ENCODE assay signal across 28 mouse cellular contexts in genomic region chr11:89408774-89409173, GRCm38 (mm10).
DNase-seq lines count a peak whose midpoint lies in the region; ATAC-seq and TF ChIP-seq lines count a peak whose summit lies in the region.
"Had no signal": no experiment of that assay in that cellular context is flagged by ENCODE, and none has a peak within 500 bp of the region (broad histone marks: within the 10 kb centered on the region; RNA-seq: fewer than 3 reads in every experiment).

No protein-coding gene starts in this region.

- 69% methylated on average over 6 of the region's 6 CpGs for WGBS in embryonic facial prominence, embryonic 11.5 days
- WGBS in embryonic facial prominence, embryonic 10.5 days: 83% methylated on average over 6 of the region's 6 CpGs
- 62% methylated on average over 6 of the region's 6 CpGs for WGBS in lung, embryonic 14.5 days
- 43% methylated on average over 6 of the region's 6 CpGs for WGBS in limb, embryonic 13.5 days
- 52% methylated on average over 6 of the region's 6 CpGs for WGBS in stomach, embryonic 16.5 days
- 83% methylated on average over 6 of the region's 6 CpGs for WGBS in heart, embryonic 11.5 days (ENCODE audit: insufficient replicate concordance)
- 92% methylated on average over 6 of the region's 6 CpGs for WGBS in hindbrain, postnatal 0 days

- no peak overlapping the region for H3K4me2 ChIP-seq in embryonic facial prominence, embryonic 11.5 days (ENCODE audit: low read depth, low read length)
- no peak overlapping the region for H3K4me2 ChIP-seq in lung, embryonic 14.5 days
- H3K4me2 ChIP-seq in limb, embryonic 13.5 days (replicated peaks): no peak overlapping the region
- H3K4me2 ChIP-seq in stomach, embryonic 16.5 days (ENCODE audit: low read depth, low read length): no peak overlapping the region
- no peak overlapping the region for H3K4me2 ChIP-seq in heart, embryonic 11.5 days
- no peak overlapping the region for H3K4me2 ChIP-seq in hindbrain, postnatal 0 days (ENCODE audit: low read depth, low read length)
- H3K4me2 ChIP-seq: embryonic facial prominence, embryonic 15.5 days; forebrain, embryonic 13.5 days; liver, embryonic 11.5 days; midbrain, embryonic 15.5 days; neural tube, embryonic 15.5 days had no signal

- peak; percentile 29 for DNase-seq in embryonic facial prominence, embryonic 11.5 days (ENCODE audit: low spot score)
- no peak for DNase-seq in embryonic facial prominence, embryonic 10.5 days (ENCODE audit: low spot score)
- DNase-seq in lung, embryonic 14.5 days: peak; percentile 44
- no peak for DNase-seq in lung, postnatal 36 days
- DNase-seq in hindbrain, postnatal 0 days (ENCODE audit: low spot score): no peak
- DNase-seq: adrenal gland, adult 8-10 months; cerebellum, adult 2 months; cerebellum, postnatal 14 days; gastrocnemius, postnatal 10 days; heart, postnatal 14 days; kidney, adult 9 months; kidney, postnatal 25 days; right cerebral cortex, adult 18-20 months; spleen, adult 18-20 months; thymus, postnatal 14 days had no signal

- no peak for TF ChIP-seq CTCF in lung, embryonic 14.5 days (IDR thresholded peaks at IDR 0.05; ENCODE audit: low read depth)
- TF ChIP-seq CTCF in hindbrain, postnatal 0 days (IDR thresholded peaks at IDR 0.05; ENCODE audit: low read depth): no peak

- no peaks in the 10 kb centered on the region for H3K4me1 ChIP-seq in embryonic facial prominence, embryonic 11.5 days (ENCODE audit: control insufficient read depth, insufficient read depth, low read length)
- H3K4me1 ChIP-seq in embryonic facial prominence, embryonic 10.5 days: peaks cover 3% of the 10 kb centered on the region
- no peaks in the 10 kb centered on the region for H3K4me1 ChIP-seq in lung, embryonic 14.5 days (ENCODE audit: insufficient read depth)
- H3K4me1 ChIP-seq in limb, embryonic 13.5 days: peaks cover 27% of the 10 kb centered on the region
- H3K4me1 ChIP-seq in stomach, embryonic 16.5 days (ENCODE audit: control insufficient read depth, insufficient read depth, low read length): no peaks in the 10 kb centered on the region
- no peaks in the 10 kb centered on the region for H3K4me1 ChIP-seq in heart, embryonic 11.5 days (ENCODE audit: control insufficient read depth, insufficient read depth, low read length)
- H3K4me1 ChIP-seq in hindbrain, postnatal 0 days (ENCODE audit: insufficient read depth, low read length): no peaks in the 10 kb centered on the region
- H3K4me1 ChIP-seq: embryonic facial prominence, embryonic 15.5 days; forebrain, embryonic 13.5 days; midbrain, embryonic 10.5 days; midbrain, embryonic 15.5 days had no signal

- no peak overlapping the region for H3K9ac ChIP-seq in embryonic facial prominence, embryonic 11.5 days (replicated peaks; ENCODE audit: low read length)
- H3K9ac ChIP-seq in lung, embryonic 14.5 days: no peak overlapping the region
- no peak overlapping the region for H3K9ac ChIP-seq in limb, embryonic 13.5 days
- no peak overlapping the region for H3K9ac ChIP-seq in stomach, embryonic 16.5 days (ENCODE audit: low read length)
- no peak overlapping the region for H3K9ac ChIP-seq in heart, embryonic 11.5 days (ENCODE audit: low read depth, low read length)
- no peak overlapping the region for H3K9ac ChIP-seq in hindbrain, postnatal 0 days (replicated peaks; ENCODE audit: low read length)
- H3K9ac ChIP-seq: embryonic facial prominence, embryonic 15.5 days; forebrain, embryonic 13.5 days; midbrain, embryonic 15.5 days; neural tube, embryonic 15.5 days had no signal

- H3K36me3 ChIP-seq in embryonic facial prominence, embryonic 11.5 days (replicated peaks; ENCODE audit: control insufficient read depth, insufficient read depth, low read depth, low read length): no peaks in the 10 kb centered on the region
- no peaks in the 10 kb centered on the region for H3K36me3 ChIP-seq in embryonic facial prominence, embryonic 10.5 days (replicated peaks)
- no peaks in the 10 kb centered on the region for H3K36me3 ChIP-seq in lung, embryonic 14.5 days (ENCODE audit: insufficient read depth)
- no peaks in the 10 kb centered on the region for H3K36me3 ChIP-seq in limb, embryonic 13.5 days
- H3K36me3 ChIP-seq in stomach, embryonic 16.5 days (ENCODE audit: control insufficient read depth, insufficient read depth, low read length): no peaks in the 10 kb centered on the region
- H3K36me3 ChIP-seq in heart, embryonic 11.5 days (ENCODE audit: control insufficient read depth, insufficient read depth, low read length): no peaks in the 10 kb centered on the region
- H3K36me3 ChIP-seq in hindbrain, postnatal 0 days (ENCODE audit: insufficient read depth, low read length): no peaks in the 10 kb centered on the region
- H3K36me3 ChIP-seq: embryonic facial prominence, embryonic 15.5 days; midbrain, embryonic 10.5 days; midbrain, embryonic 15.5 days; neural tube, embryonic 15.5 days had no signal

- no peak overlapping the region for H3K27ac ChIP-seq in embryonic facial prominence, embryonic 11.5 days (replicated peaks; ENCODE audit: low read depth, low read length)
- no peak overlapping the region for H3K27ac ChIP-seq in embryonic facial prominence, embryonic 10.5 days (replicated peaks)
- no peak overlapping the region for H3K27ac ChIP-seq in lung, embryonic 14.5 days (ENCODE audit: low read depth)
- peak overlapping the region; percentile 61; the same call in 1 of the 2 replicates for H3K27ac ChIP-seq in limb, embryonic 13.5 days
- H3K27ac ChIP-seq in stomach, embryonic 16.5 days (ENCODE audit: low read length): no peak overlapping the region; the same call in 1 of the 2 replicates
- no peak overlapping the region for H3K27ac ChIP-seq in heart, embryonic 11.5 days (ENCODE audit: low read depth, low read length)
- no peak overlapping the region for H3K27ac ChIP-seq in hindbrain, postnatal 0 days
- H3K27ac ChIP-seq: embryonic facial prominence, embryonic 15.5 days; forebrain, embryonic 13.5 days; left cerebral cortex, adult 2 months; midbrain, embryonic 10.5 days; midbrain, embryonic 15.5 days; neural tube, embryonic 15.5 days had no signal

- H3K9me3 ChIP-seq in embryonic facial prominence, embryonic 11.5 days (replicated peaks; ENCODE audit: control insufficient read depth, low read length): no peaks in the 10 kb centered on the region
- H3K9me3 ChIP-seq in embryonic facial prominence, embryonic 10.5 days: no peaks in the 10 kb centered on the region
- no peaks in the 10 kb centered on the region for H3K9me3 ChIP-seq in lung, embryonic 14.5 days (ENCODE audit: low read depth, low read length)
- H3K9me3 ChIP-seq in limb, embryonic 13.5 days: no peaks in the 10 kb centered on the region
- no peaks in the 10 kb centered on the region for H3K9me3 ChIP-seq in stomach, embryonic 16.5 days (replicated peaks; ENCODE audit: control insufficient read depth, low read length)
- no peaks in the 10 kb centered on the region for H3K9me3 ChIP-seq in heart, embryonic 11.5 days (replicated peaks; ENCODE audit: control insufficient read depth, low read length)
- H3K9me3 ChIP-seq in hindbrain, postnatal 0 days (ENCODE audit: low read length): no peaks in the 10 kb centered on the region
- H3K9me3 ChIP-seq: embryonic facial prominence, embryonic 15.5 days; forebrain, embryonic 13.5 days; midbrain, embryonic 10.5 days; midbrain, embryonic 15.5 days; neural tube, embryonic 15.5 days had no signal

- ATAC-seq in embryonic facial prominence, embryonic 11.5 days (replicated peaks; ENCODE audit: insufficient number of reproducible peaks, low FRiP score, low TSS enrichment, low read depth): no peak
- ATAC-seq in lung, embryonic 14.5 days (ENCODE audit: insufficient read depth): peak; percentile 76
- peak; percentile 82; the same call in 1 of the 2 replicates for ATAC-seq in limb, embryonic 13.5 days (ENCODE audit: low FRiP score, low read depth)
- peak; percentile 72 for ATAC-seq in stomach, embryonic 16.5 days (ENCODE audit: insufficient read depth, low FRiP score)
- ATAC-seq in heart, embryonic 11.5 days (replicated peaks; ENCODE audit: insufficient number of reproducible peaks, low FRiP score, low TSS enrichment): no peak
- ATAC-seq in hindbrain, postnatal 0 days: no peak
- ATAC-seq: forebrain, embryonic 13.5 days; hindbrain, embryonic 16.5 days; lung, postnatal 0 days; midbrain, embryonic 15.5 days had no signal

- H3K4me3 ChIP-seq in embryonic facial prominence, embryonic 11.5 days (ENCODE audit: low read depth, low read length): no peak overlapping the region
- no peak overlapping the region for H3K4me3 ChIP-seq in embryonic facial prominence, embryonic 10.5 days
- no peak overlapping the region for H3K4me3 ChIP-seq in lung, embryonic 14.5 days (ENCODE audit: low read depth, low read length)
- H3K4me3 ChIP-seq in limb, embryonic 13.5 days: no peak overlapping the region
- H3K4me3 ChIP-seq in stomach, embryonic 16.5 days (replicated peaks; ENCODE audit: low read length): no peak overlapping the region
- H3K4me3 ChIP-seq in heart, embryonic 11.5 days (ENCODE audit: low read depth, low read length): no peak overlapping the region
- H3K4me3 ChIP-seq in hindbrain, postnatal 0 days (ENCODE audit: low read length): no peak overlapping the region
- H3K4me3 ChIP-seq: embryonic facial prominence, embryonic 15.5 days; forebrain, embryonic 13.5 days; left cerebral cortex, adult 2 months; midbrain, embryonic 10.5 days; midbrain, embryonic 15.5 days; neural tube, embryonic 15.5 days had no signal

- H3K27me3 ChIP-seq in embryonic facial prominence, embryonic 11.5 days (ENCODE audit: control insufficient read depth, insufficient read depth, low read length): no peaks in the 10 kb centered on the region
- H3K27me3 ChIP-seq in embryonic facial prominence, embryonic 10.5 days (replicated peaks; ENCODE audit: low read depth, poor library complexity, severe bottlenecking): no peaks in the 10 kb centered on the region
- no peaks in the 10 kb centered on the region for H3K27me3 ChIP-seq in lung, embryonic 14.5 days (ENCODE audit: insufficient read depth, low read length)
- peaks cover under 1% of the 10 kb centered on the region; the same call in 1 of the 2 replicates for H3K27me3 ChIP-seq in limb, embryonic 13.5 days
- H3K27me3 ChIP-seq in stomach, embryonic 16.5 days (ENCODE audit: control insufficient read depth, insufficient read depth, low read length): no peaks in the 10 kb centered on the region
- no peaks in the 10 kb centered on the region for H3K27me3 ChIP-seq in heart, embryonic 11.5 days (ENCODE audit: control insufficient read depth, insufficient read depth, low read length)
- no peaks in the 10 kb centered on the region for H3K27me3 ChIP-seq in hindbrain, postnatal 0 days (ENCODE audit: insufficient read depth, low read length)
- H3K27me3 ChIP-seq: CH12.LX; embryonic facial prominence, embryonic 15.5 days; forebrain, embryonic 13.5 days; midbrain, embryonic 15.5 days; neural tube, embryonic 15.5 days had no signal

Comparison
In these comparisons a context has a peak if more than half of its experiments do, and no peak if none do; other contexts are left out.
1. DNase-seq: peak in embryonic facial prominence, embryonic 11.5 days (single experiment) and lung, embryonic 14.5 days (single experiment); none in embryonic facial prominence, embryonic 10.5 days (single experiment), lung, postnatal 36 days (single experiment) and hindbrain, postnatal 0 days (single experiment).
2. ATAC-seq: peak in lung, embryonic 14.5 days (single experiment), limb, embryonic 13.5 days (single experiment) and stomach, embryonic 16.5 days (single experiment); none in embryonic facial prominence, embryonic 11.5 days (single experiment), heart, embryonic 11.5 days (single experiment) and hindbrain, postnatal 0 days (single experiment).